Mouse (Mus musculus) neural tube, embryonic 13.5 days (tissue): ENCODE data around the gene Ric8b. TPM values are rescaled to one million over a fixed set of nuclear protein-coding genes. Genes with fewer than 3 reads are reported as not detected.

Experiments used
- ATAC-seq: fragments of 200-750 bp; cut with Nextera tagmentation; 2 replicates; pipeline ENCODE4 v1.8.0; 2017; ENCODE audit warnings: low read depth, mild to moderate bottlenecking, moderate TSS enrichment, moderate library complexity
- H3K27ac ChIP-seq: fragments of 300-500 bp; sonication (generic); replicated peaks from 2 replicates; pipeline ENCODE4 v1.5.1; 2015; ENCODE audit warnings: moderate library complexity, mild to moderate bottlenecking, inconsistent platforms
- H3K27me3 ChIP-seq: fragments of 300-500 bp; sonication (generic); 2 replicates; pipeline ENCODE4 v1.6.1; 2015; ENCODE audit warnings: mild to moderate bottlenecking, inconsistent platforms
- H3K36me3 ChIP-seq: fragments of 300-500 bp; sonication (generic); 2 replicates; pipeline ENCODE4 v1.6.1; 2015; ENCODE audit warnings: mild to moderate bottlenecking, inconsistent platforms
- H3K4me1 ChIP-seq: fragments of 300-500 bp; sonication (generic); replicated peaks from 2 replicates; pipeline ENCODE4 v1.6.1; 2015; ENCODE audit warnings: inconsistent platforms
- H3K4me2 ChIP-seq: fragments of 300-500 bp; sonication (generic); 2 replicates; pipeline ENCODE4 v1.6.1; 2015; ENCODE audit warnings: inconsistent platforms, mild to moderate bottlenecking, moderate library complexity
- H3K4me3 ChIP-seq: fragments of 300-500 bp; sonication (generic); 2 replicates; pipeline ENCODE4 v1.5.1; 2015; ENCODE audit warnings: mild to moderate bottlenecking, inconsistent platforms
- H3K9ac ChIP-seq: fragments of 300-500 bp; sonication (generic); 2 replicates; pipeline ENCODE4 v1.6.1; 2015; ENCODE audit warnings: moderate library complexity, mild to moderate bottlenecking, inconsistent platforms
- H3K9me3 ChIP-seq: fragments of 300-500 bp; sonication (generic); 2 replicates; pipeline ENCODE4 v1.6.1; 2016; ENCODE audit warnings: inconsistent platforms
- WGBS: fragments of 180-500 bp; shearing (Covaris S2); methylation state at CpG from one replicate; pipeline ENCODE4 v1.1.7; 2015; 5-methylcytosine and 5-hydroxymethylcytosine counted together
- polyA plus RNA-seq: library from polyadenylated mRNA; unstranded; fragments of >200 nt; fragmentation: Nextera tagmentation; extraction: Ambion mirVana; gene quantifications from 2 replicates; pipeline ENCODE4 v1.2.1, GENCODE M21; 2015

Ric8b gene
- polyA plus RNA-seq, 1 experiment from 2014 or later: 48.7 TPM

DNA sequence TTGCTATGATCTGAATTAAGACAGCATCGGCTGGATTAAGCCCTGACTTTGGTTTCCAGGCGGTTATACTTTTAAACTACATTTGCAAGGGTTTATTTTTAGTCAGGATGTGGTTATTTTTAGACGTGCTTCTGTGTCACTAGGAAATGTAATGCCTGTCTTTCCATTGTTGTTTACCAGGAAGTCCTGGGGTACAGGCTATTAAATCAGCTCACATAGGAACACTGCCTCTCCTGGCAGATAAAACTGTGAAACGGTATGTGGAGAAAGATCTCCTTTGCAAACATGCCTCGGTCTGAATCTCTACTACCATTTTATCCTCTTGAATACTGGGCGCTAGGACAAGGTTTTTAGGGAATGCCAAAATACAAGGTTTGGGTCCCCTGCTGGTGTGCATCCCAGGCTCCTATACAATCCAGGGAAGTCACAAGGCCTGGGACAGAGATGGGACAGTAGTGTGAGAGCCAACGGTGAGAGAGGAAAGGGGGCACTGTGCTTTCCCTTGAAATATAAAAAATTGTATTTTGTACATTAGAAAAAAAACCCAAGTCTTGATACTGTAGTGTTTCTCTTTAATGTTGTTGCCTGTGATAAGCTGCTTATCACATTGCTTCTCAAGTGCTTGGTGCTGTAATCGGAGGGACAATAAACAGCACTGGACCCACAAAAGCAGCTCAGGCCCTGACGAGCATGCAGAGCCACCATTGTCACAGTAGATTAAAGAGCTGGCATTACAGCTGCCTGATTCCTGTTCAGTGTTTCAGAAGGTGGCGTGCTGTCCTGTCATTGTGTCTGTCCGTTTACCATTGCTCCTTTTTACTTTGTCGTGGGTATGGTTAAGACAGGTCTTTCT lies 51.7 kb downstream of the Ric8b start:
- Histone ChIP-seq H3K36me3 (peaks cover 37% of the 10 kb centered on the region), H3K4me3 (no peak overlapping the region), H3K27me3 (no peaks in the 10 kb centered on the region), H3K9me3 (no peaks in the 10 kb centered on the region), H3K4me2 (no peak overlapping the region), H3K4me1 (peaks cover 41% of the 10 kb centered on the region), H3K27ac (peak overlapping the region; percentile 80), H3K9ac (no peak overlapping the region)
- ATAC-seq: no peak
- 17% methylated on average over 12 of the region's 12 CpGs for WGBS

DNA sequence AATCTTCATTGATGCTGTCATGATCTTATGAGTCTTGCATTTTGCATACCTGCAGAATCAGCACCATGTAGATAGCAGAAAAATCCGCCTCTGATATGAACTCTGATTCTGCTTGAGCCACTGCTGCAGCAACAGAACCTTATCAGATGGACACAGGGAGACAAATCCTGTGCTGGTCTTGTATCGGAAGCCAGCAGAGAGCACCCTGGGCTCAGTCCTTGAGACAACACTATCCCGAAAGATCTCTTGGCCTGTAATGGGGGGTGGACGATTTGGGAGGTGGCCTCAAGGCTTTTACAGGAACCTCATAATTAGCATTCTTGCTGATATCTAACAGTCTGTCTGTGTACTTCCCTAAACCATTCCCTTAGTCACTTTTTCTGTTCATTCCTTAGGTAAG lies 57.8 kb downstream of the Ric8b start:
- peaks cover 15% of the 10 kb centered on the region for H3K4me1 ChIP-seq
- no peaks in the 10 kb centered on the region for H3K9me3 ChIP-seq
- H3K36me3 ChIP-seq: peaks cover 43% of the 10 kb centered on the region
- H3K4me2 ChIP-seq: no peak overlapping the region
- H3K9ac ChIP-seq: no peak overlapping the region
- 89% methylated on average over 4 of the region's 4 CpGs for WGBS
- no peak overlapping the region for H3K27ac ChIP-seq
- no peak for ATAC-seq
- no peaks in the 10 kb centered on the region for H3K27me3 ChIP-seq
- no peak overlapping the region for H3K4me3 ChIP-seq

DNA sequence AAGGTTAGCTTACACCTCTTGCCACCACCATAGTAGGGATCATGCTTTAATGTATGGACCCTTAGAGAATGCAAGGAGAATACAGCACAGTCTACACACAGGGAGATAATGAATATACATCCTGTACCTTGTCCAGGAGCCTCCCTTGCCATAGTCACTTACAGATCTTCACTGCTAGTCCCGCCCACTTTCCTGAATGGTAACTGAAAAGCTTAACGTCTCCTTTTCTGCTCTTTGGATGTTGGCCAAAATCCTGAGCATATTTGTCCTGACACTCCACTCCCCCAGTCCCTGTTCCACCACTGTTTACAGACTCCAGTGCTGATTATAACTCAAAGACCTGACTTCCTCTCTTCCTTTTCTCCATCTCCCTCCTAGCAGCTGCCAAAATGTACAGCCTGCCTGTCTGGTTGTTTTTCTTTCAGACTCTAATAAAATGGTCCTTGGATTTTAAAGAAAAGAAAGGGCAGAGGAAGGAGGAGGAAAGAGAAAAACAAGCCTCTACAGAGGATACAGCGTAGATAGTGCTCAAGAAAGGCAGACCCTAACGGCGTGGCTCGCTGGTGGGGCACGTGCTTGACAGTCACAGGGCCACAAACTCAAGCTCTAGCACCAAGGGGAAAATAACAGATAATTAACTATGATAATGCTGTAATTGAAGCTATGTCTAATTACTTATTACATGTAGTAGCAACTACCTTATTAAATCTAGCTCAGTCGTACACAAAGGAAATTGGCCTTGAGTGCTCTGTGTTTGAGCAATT lies 59.4 kb downstream of the Ric8b start:
- peak; percentile 76; the same call in 1 of the 2 replicates for ATAC-seq
- H3K9ac ChIP-seq: 0 out of 2 replicates have a peak overlapping the region, but pooled peaks have one; percentile 8
- H3K4me1 ChIP-seq: peaks cover 15% of the 10 kb centered on the region
- H3K9me3 ChIP-seq: no peaks in the 10 kb centered on the region
- peaks cover 42% of the 10 kb centered on the region for H3K36me3 ChIP-seq
- H3K4me2 ChIP-seq: no peak overlapping the region
- H3K4me3 ChIP-seq: no peak overlapping the region
- no peaks in the 10 kb centered on the region for H3K27me3 ChIP-seq
- peak overlapping the region; percentile 69 for H3K27ac ChIP-seq
- 48% methylated on average over 8 of the region's 8 CpGs for WGBS

DNA sequence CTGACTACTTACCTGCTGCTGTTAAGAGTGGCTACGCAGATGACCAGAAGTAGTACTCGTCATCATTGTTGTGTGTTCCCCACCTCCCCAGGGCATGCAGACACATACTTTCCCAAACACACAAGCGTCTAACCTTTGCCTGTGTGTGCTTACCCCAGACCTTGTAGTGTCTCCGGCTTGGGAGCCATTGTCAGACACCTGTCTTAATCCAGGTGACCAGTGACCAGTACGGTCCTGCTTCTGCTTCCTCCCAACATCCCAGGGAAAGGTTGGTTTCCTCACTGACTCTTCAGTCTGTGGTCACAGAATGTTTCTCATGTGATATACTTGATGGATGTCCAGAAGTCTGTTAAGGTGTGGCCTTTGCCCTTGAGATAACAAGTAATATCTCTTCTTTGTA lies 62.9 kb downstream of the Ric8b start:
- peaks cover 45% of the 10 kb centered on the region for H3K36me3 ChIP-seq
- H3K4me1 ChIP-seq: peaks cover 21% of the 10 kb centered on the region
- 95% methylated on average over 5 of the region's 5 CpGs for WGBS
- no peak overlapping the region for H3K4me3 ChIP-seq
- no peak overlapping the region for H3K9ac ChIP-seq
- H3K4me2 ChIP-seq: no peak overlapping the region
- no peaks in the 10 kb centered on the region for H3K27me3 ChIP-seq
- ATAC-seq: no peak
- no peak overlapping the region for H3K27ac ChIP-seq
- H3K9me3 ChIP-seq: no peaks in the 10 kb centered on the region

DNA sequence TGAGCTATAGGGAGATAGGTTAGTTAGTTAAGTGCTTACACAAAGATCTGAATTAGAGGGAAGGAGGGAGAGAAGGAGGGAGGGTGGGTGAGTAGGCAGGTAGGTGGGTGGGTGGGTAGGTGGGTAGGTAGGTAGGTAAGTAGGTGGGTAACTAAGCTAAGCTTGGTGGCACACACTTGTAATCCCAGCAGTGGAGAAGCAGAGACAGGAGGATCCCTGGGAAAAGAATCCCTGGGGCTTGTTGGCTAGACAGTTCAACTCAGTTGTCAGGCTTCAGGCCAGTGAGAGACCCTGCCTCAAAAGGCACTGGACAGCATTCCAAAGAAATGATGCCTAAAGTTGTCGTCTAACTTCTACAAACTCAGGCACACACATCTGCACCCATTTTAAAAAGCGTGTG lies 64.0 kb downstream of the Ric8b start:
- no peak overlapping the region for H3K9ac ChIP-seq
- no peak overlapping the region for H3K4me2 ChIP-seq
- no peaks in the 10 kb centered on the region for H3K9me3 ChIP-seq
- WGBS: 94% methylated on average over 2 of the region's 2 CpGs
- H3K27ac ChIP-seq: no peak overlapping the region
- ATAC-seq: no peak
- H3K4me1 ChIP-seq: peaks cover 17% of the 10 kb centered on the region
- H3K27me3 ChIP-seq: no peaks in the 10 kb centered on the region
- H3K4me3 ChIP-seq: no peak overlapping the region
- H3K36me3 ChIP-seq: peaks cover 46% of the 10 kb centered on the region

DNA sequence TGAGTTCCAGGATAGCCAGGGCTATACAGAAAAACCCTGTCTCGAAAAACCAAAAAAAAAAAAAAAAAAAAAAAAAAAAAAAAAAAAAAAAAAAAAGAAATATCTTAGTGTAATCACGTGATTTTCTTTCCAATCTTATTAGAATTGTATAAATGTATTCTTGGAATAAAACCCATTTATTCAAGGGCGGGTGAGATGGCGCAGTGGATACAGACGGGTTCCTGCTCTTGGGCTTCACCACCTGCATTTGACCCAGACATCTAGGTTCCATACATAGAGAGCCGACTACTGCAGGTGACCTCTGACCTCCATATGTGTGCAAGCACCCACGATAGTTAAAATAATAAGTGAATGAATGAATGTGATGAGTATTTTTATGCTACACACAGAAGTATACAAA lies 65.3 kb downstream of the Ric8b start:
- WGBS: 88% methylated on average over 7 of the region's 7 CpGs
- Histone ChIP-seq H3K27me3 (no peaks in the 10 kb centered on the region), H3K9ac (no peak overlapping the region), H3K4me1 (peaks cover 6% of the 10 kb centered on the region; the same call in 1 of the 2 replicates), H3K4me2 (no peak overlapping the region), H3K36me3 (peaks cover 54% of the 10 kb centered on the region), H3K9me3 (no peaks in the 10 kb centered on the region), H3K27ac (no peak overlapping the region), H3K4me3 (no peak overlapping the region)
- no peak for ATAC-seq

DNA sequence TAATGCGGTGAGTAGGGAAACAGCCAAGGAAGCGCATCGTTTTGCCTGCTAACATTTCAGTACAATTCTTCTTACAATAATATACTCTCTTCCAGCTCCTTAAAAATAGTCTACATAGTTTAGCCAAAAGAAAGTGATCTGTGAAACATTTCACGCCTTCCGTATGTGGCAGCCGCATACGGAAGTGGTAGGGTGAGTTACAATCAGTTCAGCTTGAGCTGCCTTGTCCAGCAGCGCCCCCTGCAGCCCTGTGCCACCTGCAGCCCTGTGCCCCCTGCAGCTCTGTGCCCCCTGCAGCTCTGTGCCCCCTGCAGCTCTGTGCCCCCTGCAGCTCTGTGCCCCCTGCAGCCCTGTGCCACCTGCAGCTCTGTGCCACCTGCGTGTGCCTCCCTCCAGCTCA lies 68.5 kb downstream of the Ric8b start:
- peaks cover 45% of the 10 kb centered on the region for H3K36me3 ChIP-seq
- no peak overlapping the region for H3K4me2 ChIP-seq
- ATAC-seq: no peak
- no peak overlapping the region for H3K27ac ChIP-seq
- H3K9ac ChIP-seq: no peak overlapping the region
- no peaks in the 10 kb centered on the region for H3K9me3 ChIP-seq
- H3K4me1 ChIP-seq: peaks cover 9% of the 10 kb centered on the region; the same call in 1 of the 2 replicates
- WGBS: 65% methylated on average over 9 of the region's 9 CpGs
- H3K4me3 ChIP-seq: no peak overlapping the region
- no peaks in the 10 kb centered on the region for H3K27me3 ChIP-seq

DNA sequence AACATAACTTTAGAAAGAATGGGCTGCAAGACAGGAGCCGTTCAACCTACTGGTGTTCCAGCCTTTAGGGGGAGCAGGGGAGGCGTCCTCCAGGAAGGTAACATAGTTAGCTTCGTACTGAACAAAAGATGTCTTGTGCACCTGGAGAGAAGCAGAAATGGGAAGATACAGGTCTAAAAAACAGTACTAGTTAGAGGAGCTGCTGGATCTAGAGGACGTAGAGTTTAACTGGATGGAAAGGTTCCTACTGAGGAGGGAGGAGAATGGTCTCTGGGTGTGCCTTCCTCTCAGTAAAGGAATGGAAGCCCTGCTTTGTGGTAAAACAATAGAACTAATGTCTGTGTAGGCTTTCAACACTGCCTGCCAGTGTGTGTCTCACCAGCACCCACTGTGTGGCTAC lies 70.2 kb downstream of the Ric8b start:
- Histone ChIP-seq H3K9me3 (no peaks in the 10 kb centered on the region), H3K4me1 (peaks cover 10% of the 10 kb centered on the region; the same call in 1 of the 2 replicates), H3K4me2 (no peak overlapping the region), H3K4me3 (no peak overlapping the region), H3K27me3 (no peaks in the 10 kb centered on the region), H3K36me3 (peaks cover 43% of the 10 kb centered on the region), H3K9ac (no peak overlapping the region), H3K27ac (no peak overlapping the region)
- WGBS: 67% methylated on average over 4 of the region's 4 CpGs
- no peak for ATAC-seq

DNA sequence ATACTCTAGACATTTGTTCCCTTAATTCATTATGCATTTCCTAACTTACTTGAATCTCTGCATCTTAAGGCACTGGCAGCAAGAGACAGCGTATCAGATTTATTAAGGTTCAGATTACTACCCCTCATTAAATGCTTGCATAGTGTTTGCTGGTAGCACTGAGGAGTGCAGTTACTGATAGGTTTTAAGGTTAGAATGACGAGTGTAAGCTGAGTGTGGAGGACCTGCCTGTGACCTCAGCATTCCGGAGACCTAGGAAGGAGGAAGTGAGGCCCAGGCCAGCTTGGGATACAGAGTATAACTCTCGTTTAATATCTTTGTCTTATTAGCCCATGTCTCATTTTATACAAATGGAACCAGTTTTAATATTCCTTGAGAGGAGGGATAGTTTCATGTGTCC lies 71.2 kb downstream of the Ric8b start:
- Histone ChIP-seq H3K4me3 (no peak overlapping the region), H3K9me3 (no peaks in the 10 kb centered on the region), H3K27ac (no peak overlapping the region), H3K9ac (no peak overlapping the region), H3K36me3 (peaks cover 35% of the 10 kb centered on the region), H3K27me3 (no peaks in the 10 kb centered on the region), H3K4me1 (peaks cover 13% of the 10 kb centered on the region; the same call in 1 of the 2 replicates), H3K4me2 (no peak overlapping the region)
- no peak for ATAC-seq
- WGBS: 83% methylated on average over 4 of the region's 4 CpGs

DNA sequence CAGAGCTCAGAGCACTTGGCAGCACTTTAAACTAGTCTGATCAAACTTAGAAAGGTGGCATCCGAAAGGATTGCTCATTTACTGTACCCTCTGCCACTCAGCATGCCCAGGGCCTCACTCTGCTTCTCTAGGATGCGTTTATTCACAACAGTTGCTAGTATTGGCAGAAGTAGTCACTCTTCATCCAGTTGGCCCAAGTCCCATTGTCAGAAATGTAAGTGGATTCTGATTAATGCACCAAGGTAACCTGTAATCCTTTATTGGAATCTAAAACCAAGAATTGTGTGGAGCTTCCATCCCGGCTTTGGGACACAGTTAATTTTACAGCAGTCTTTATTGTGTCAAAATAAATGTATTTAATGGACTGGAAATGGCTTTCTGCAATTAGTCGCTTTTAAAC lies 76.9 kb downstream of the Ric8b start:
- Histone ChIP-seq H3K4me2 (no peak overlapping the region), H3K9ac (no peak overlapping the region), H3K27ac (no peak overlapping the region), H3K36me3 (peaks cover 29% of the 10 kb centered on the region), H3K9me3 (no peaks in the 10 kb centered on the region), H3K27me3 (no peaks in the 10 kb centered on the region), H3K4me3 (no peak overlapping the region), H3K4me1 (peaks cover 26% of the 10 kb centered on the region)
- 49% methylated on average over 4 of the region's 4 CpGs for WGBS
- ATAC-seq: no peak

DNA sequence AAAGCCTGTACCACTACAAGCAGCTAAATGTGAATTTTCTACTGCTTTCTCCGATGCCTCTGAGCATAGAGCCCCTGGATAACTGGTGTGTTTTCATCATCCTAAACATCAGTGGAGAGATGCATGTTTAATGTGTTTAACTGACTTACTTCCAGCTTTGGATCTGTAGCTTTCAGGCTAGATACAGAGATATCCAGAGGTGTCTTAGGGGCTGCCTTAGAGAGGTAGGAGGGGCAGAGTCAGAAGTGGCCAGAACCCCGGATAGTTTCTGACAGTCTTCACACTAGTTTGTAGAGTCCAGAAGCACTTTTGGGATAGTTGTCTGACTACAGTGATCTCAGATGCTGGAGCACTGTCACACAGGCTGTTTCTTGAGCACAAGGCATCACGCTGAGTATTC lies 77.6 kb downstream of the Ric8b start:
- Histone ChIP-seq H3K27ac (no peak overlapping the region), H3K9ac (no peak overlapping the region), H3K9me3 (no peaks in the 10 kb centered on the region), H3K4me3 (no peak overlapping the region), H3K36me3 (peaks cover 23% of the 10 kb centered on the region), H3K4me1 (peaks cover 26% of the 10 kb centered on the region), H3K4me2 (no peak overlapping the region), H3K27me3 (no peaks in the 10 kb centered on the region)
- WGBS: 94% methylated on average over 3 of the region's 3 CpGs
- no peak for ATAC-seq

DNA sequence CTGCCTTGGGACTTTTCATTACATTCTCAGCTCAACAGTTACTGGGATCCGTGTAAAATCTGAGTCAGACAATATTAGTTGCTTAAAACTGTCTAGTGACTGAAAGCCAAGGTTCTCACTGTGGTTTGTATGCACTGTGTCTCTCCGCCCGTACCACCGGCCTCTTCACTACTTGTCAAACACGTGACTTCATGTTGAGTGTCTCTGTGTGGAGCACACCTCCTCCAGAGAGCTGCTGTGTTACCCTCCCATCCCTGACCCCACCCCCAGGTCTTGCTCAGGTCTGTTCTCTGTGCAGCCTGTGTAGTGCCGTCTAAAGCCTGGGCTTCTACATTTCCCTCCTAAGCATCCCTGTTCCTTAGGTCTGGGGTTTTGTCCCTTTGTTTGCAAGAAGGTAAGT lies 79.0 kb downstream of the Ric8b start:
- ATAC-seq: no peak
- no peaks in the 10 kb centered on the region for H3K27me3 ChIP-seq

More for the DNA sequence above, 79.0 kb downstream of the Ric8b start:
- Histone ChIP-seq H3K36me3 (peaks cover 23% of the 10 kb centered on the region), H3K9ac (no peak overlapping the region), H3K4me3 (no peak overlapping the region), H3K4me1 (peaks cover 26% of the 10 kb centered on the region), H3K27ac (no peak overlapping the region), H3K9me3 (no peaks in the 10 kb centered on the region), H3K4me2 (no peak overlapping the region)
- 89% methylated on average over 6 of the region's 6 CpGs for WGBS
